Mouse (Mus musculus) heart, postnatal 14 days (tissue): ENCODE results near the gene Ddx17. TPM values are rescaled to one million over a fixed set of nuclear protein-coding genes. Genes with fewer than 3 reads are reported as not detected.

Experiments
- DNase-seq, 2 experiments: peaks; one replicate each; pipeline ENCODE4 v3.0.0; 2021 to 2022
- intact Hi-C: fragments of 180-260 bp; cut with DNase I; formaldehyde crosslinking; loops from one replicate; pipeline ENCODE4 v1.15.1; 2025
- long read RNA-seq, 2 experiments: library from polyadenylated mRNA; stranded (forward); transcript quantifications; one replicate each; pipeline ENCODE4 v2.0.0; 2021
- total RNA-seq, 2 experiments: library from RNA; stranded (reverse); gene quantifications; 2 replicates each; pipeline ENCODE4 v1.2.3; 2021

The Ddx17 gene
- 100 to 1,000 TPM; 156 to 161 TPM for total RNA-seq
- long read RNA-seq, experiment 1, full-length matches to known transcripts, result 1 of 30 reads
- long read RNA-seq, experiment 1, partial matches to known transcripts, result 2 of 30 reads
- long read RNA-seq, experiment 1, other reads (novel, unspliced or antisense), result 27 of 30 reads
- long read RNA-seq, experiment 2, full-length matches to known transcripts, result 1 of 14 reads
- long read RNA-seq, experiment 2, partial matches to known transcripts, result 13 of 14 reads
- long read RNA-seq, experiment 2, other reads (novel, unspliced or antisense), result 0 of 14 reads

GRCm38 (mm10) chr15:79546410-79547288 lies at the start of gene Ddx17:
Ddx17 (minus strand) TSS chr15:79546741.
- intact Hi-C loops, result loop anchor here (5.0 kb wide), 1 partner anchor 34 kb away; no protein-coding TSS in a partner anchor

GRCm38 (mm10) chr15:79581581-79581980 lies 35.0 kb upstream of the Ddx17 start:
- intact Hi-C loops, result no loop called here
- DNase-seq, result no peak

More at GRCm38 (mm10) chr15:79546410-79547288, at the start of gene Ddx17:
- peak; percentile 98 to 99 for DNase-seq

- intact Hi-C loops, result no loop called here
- DNase-seq, result no peak
These were observed 31.3 kb upstream of the Ddx17 start for GRCm38 (mm10) chr15:79577671-79578426.

- no peak for DNase-seq
- intact Hi-C loops, result no loop called here
These were observed 30.4 kb upstream of the Ddx17 start for GRCm38 (mm10) chr15:79576947-79577346.

- DNase-seq, result no peak
- intact Hi-C loops, result no loop called here
These were observed 29.1 kb upstream of the Ddx17 start for GRCm38 (mm10) chr15:79575543-79576222.

- DNase-seq, result no peak
- intact Hi-C loops, result no loop called here
These were observed 15.9 kb upstream of the Ddx17 start for GRCm38 (mm10) chr15:79562417-79562816.

GRCm38 (mm10) chr15:79559649-79560048 lies 13.1 kb upstream of the Ddx17 start:
- intact Hi-C loops, result no loop called here
- DNase-seq, result no peak

GRCm38 (mm10) chr15:79552566-79552965 lies 6.0 kb upstream of the Ddx17 start:
- no peak for DNase-seq
- intact Hi-C loops, result no loop called here

- intact Hi-C loops, result loop anchor here (5.0 kb wide), 1 partner anchor 36 kb away; no protein-coding TSS in a partner anchor
- DNase-seq, result no peak
These were observed 1.7 kb upstream of the Ddx17 start for GRCm38 (mm10) chr15:79548226-79548625.

GRCm38 (mm10) chr15:79547289-79547820 lies 814 bp upstream of the Ddx17 start:
- DNase-seq, result no peak
- intact Hi-C loops, result loop anchor here (5.0 kb wide), 1 partner anchor 35 kb away; no protein-coding TSS in a partner anchor

GRCm38 (mm10) chr15:79545921-79546399 lies 581 bp downstream of the Ddx17 start:
- peak; percentile 83 to 84 for DNase-seq
- intact Hi-C loops, result loop anchor here (5.0 kb wide), 1 partner anchor 34 kb away; no protein-coding TSS in a partner anchor

- DNase-seq, result no peak
- intact Hi-C loops, result loop anchor here (5.0 kb wide), 1 partner anchor 33 kb away; no protein-coding TSS in a partner anchor
These were observed 1.0 kb downstream of the Ddx17 start for GRCm38 (mm10) chr15:79545496-79545895.

GRCm38 (mm10) chr15:79543968-79544367 lies 2.6 kb downstream of the Ddx17 start:
- DNase-seq, result no peak
- intact Hi-C loops, result no loop called here

- DNase-seq, result no peak
- intact Hi-C loops, result no loop called here
These were observed 12.7 kb downstream of the Ddx17 start for GRCm38 (mm10) chr15:79533796-79534195.

GRCm38 (mm10) chr15:79529935-79530334 lies 16.6 kb downstream of the Ddx17 start:
- intact Hi-C loops, result no loop called here
- DNase-seq, result no peak

- intact Hi-C loops, result no loop called here
- DNase-seq, result no peak
These were observed 18.4 kb downstream of the Ddx17 start for GRCm38 (mm10) chr15:79527991-79528639.

- intact Hi-C loops, result no loop called here
- peak in 1 of 2 experiments; percentile 44 for DNase-seq
These were observed 19.3 kb downstream of the Ddx17 start for GRCm38 (mm10) chr15:79527192-79527591.

- intact Hi-C loops, result no loop called here
- peak; percentile 47 to 51 for DNase-seq
These were observed 20.4 kb downstream of the Ddx17 start for GRCm38 (mm10) chr15:79525979-79526768.
